Mouse (Mus musculus) v-Abl transformed pro-B cells (cell line): ENCODE measurements around the gene Prss32.
"Not testable (repeated sequence)": the region's sequence is repeated elsewhere in the genome, so short reads cannot be mapped to it uniquely, and the experiment has no call there.

Experiments used
- in situ Hi-C, 2 experiments: fragments of 400-800 bp; cut with MboI; formaldehyde crosslinking; loops; one replicate each; pipeline ENCODE4 v1.15.1; 2025; ENCODE audit not compliant: unreplicated experiment in 2 of 2

Gene Prss32

DNA sequence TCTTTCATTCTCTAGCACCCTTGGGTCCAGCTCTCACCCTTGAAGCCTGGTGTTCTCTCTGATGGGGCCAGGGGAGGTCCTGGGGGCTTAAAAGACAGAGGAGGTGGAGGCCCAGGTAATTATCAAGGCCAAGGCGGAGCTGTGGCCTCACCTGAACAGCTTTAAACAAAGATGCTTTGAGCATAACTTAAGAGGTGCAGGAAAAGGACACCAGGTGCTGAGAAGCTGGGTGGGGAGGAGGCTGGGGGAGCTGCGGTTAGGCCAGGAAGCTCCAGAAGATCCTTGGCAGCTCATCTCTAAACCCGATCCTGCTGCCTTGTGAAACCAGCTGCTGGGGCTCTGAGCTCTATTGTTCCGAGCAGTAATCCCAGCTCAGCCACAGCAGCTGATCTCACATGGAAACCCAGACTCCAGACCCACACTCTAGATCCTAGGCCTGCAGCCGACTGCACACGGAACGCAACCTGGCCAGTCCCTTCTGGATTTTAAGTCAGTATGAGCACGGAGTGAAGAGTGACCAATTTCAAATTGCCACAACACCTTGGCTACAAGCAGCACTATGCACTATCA lies 7.6 kb upstream of the Prss32 start, which contains the start of gene Prss33:
Gene Prss33 (minus strand): TSS at position 51 of the 570 bp plus-strand sequence.
- in situ Hi-C loops: no loop called here

DNA sequence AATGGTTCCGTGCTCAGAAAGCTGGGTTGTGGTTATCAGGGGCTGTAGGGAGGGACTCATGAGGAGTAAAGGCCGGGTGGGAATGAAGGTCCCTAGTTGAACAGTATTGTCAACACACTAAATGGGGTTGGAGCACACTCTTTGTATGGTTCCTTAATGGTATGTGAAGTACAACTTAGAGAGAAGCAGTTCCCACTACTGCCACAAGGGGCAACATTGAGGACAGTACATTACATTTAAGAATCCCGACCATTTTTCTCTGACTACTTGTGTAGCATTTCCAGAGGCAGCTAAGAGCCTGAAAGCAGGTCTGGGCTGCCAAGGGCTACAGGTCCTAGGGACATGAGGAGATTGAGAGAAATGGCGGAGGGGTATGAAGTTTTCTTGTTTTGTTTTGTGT lies 2.5 kb upstream of the Prss32 start:
- in situ Hi-C loops: no loop called here

DNA sequence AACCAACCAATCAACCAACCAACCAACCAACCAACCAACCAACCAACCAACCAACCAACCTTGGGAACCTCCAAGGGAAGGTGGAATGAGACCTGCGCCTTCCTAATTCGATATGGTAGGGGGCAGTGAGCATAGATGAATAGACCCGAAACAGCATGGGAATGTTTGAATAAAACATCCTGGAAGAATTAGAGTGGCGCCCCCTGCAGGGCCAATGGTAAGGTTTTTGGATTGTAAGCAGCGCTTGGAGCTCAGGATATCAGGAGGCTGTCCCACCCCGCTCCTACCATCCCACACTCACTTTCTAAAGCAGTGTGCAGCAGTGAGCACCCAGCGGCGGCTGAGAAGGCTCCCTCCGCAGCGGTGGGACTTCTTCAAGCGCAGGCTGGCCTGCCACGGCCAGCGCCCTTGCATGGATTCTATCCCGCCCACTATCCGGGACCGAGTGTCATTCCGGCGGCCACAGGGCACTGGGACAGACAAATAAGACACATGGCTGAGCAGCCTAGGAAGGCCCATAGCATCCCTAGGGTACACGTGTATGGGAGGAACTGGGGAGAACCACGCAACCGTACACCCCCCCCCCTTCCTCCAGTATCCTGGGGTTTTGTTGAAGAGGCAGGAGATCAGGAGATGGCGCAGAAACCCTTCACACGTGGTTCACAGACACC lies 379 bp upstream of the Prss32 start:
- in situ Hi-C loops: no loop called here

DNA sequence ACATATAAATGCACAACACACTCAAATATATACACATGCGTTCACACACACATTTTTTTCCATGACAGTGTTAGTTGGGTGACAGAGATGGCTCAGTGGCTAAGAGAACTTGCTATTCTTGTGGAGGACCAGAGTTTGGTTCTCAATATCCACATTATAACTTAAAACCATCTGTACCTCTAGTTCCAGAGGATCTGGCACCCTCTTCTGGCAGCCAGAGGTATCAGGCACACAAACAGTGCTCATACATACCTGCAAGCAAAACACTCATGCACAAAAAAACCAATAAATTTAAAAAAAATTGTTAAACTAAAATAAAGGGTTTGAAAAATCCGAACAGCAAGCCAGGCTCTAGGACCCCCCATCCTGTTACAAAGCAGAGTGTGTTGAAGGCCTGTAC lies 6.4 kb downstream of the Prss32 start:
- in situ Hi-C loops: loop anchor here in 1 of 2 experiments (5.0 to 10.0 kb wide), 2 partner anchors 73 to 115 kb away; no protein-coding TSS in a partner anchor

DNA sequence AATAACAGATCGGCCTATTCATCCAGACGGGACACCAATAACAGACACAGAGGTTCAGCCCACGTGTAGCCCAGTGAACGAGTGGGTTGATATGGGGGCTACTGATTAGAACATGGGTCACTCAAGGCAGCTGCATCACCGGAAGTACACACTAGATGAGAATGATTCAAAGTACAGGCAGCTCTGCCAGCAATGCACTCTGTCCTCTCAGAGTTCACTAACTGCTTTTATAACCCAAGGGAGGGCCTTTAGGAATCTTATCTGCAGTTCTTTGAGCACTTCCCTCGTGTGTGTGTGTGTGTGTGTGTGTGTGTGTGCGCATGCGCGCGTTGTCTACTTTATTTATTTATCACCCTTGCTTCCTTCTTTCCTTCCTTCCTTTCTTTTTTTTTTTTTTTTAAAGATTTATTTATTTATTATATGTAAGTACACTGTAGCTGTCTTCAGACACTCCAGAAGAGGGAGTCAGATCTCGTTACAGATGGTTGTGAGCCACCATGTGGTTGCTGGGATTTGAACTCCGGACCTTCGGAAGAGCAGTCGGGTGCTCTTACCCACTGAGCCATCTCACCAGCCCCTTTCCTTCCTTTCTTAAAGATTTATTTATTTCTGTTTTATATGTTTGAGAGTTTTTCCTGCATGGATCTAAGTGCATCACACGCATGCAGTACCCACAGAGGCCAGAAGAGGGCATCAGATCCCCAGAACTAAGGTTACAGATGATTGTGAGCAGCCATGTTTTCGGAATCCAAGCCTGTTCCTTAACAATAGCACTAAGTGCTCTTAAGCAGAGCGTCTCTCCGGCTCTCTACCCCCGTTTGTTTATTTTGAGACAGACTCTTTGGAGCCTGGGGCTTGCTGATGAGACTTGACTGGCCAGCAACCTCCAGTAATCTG lies 7.4 kb downstream of the Prss32 start:
- in situ Hi-C loops: loop anchor here in 1 of 2 experiments (5.0 to 10.0 kb wide), 2 partner anchors 74 to 114 kb away; no protein-coding TSS in a partner anchor

DNA sequence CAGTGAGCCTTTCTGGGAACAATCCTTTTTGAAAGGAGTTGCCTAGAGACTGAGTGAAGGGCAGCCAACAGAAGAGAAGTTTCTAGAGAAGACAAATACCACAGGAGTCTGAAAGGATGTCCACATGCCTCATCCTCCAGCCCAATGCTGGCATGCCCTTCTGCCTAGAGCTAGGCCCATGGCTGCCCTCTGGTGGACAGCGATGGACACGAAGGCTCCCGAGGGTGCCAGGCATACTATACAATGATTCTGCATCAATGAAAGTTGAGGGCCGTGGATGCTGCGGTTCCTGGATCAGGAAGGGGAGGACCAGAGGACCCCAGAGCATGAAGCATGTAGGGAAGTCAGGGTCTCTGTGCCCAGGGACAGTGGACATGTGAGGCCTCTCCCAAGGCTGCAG lies 9.6 kb downstream of the Prss32 start:
- in situ Hi-C loops: loop anchor here in 1 of 2 experiments (5.0 to 10.0 kb wide), 2 partner anchors 76 to 112 kb away; no protein-coding TSS in a partner anchor

DNA sequence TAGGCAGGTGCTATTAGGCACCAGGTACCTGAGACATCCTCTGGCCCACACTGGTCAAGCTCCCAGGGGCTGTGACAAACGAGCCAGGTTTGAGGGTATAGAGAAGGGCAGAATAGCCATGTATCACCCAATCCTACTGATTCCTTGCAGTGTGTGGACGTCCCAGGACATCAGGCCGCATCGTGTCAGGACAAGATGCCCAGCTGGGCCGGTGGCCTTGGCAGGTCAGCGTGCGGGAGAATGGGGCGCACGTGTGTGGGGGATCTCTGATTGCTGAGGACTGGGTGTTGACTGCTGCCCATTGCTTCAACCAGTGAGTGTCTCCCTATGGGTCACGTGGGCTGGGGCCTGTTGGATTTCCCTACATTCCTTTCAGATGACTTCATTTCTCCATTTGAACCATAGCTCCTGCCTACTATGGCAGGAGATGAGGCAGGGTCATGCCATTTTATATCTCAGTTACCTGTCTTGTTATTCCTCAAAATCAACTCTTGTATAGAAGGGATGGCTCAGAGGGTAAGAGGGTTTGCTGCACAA lies 10.6 kb downstream of the Prss32 start:
- in situ Hi-C loops: loop anchor here in 1 of 2 experiments (5.0 to 10.0 kb wide), 2 partner anchors 77 to 111 kb away; no protein-coding TSS in a partner anchor

DNA sequence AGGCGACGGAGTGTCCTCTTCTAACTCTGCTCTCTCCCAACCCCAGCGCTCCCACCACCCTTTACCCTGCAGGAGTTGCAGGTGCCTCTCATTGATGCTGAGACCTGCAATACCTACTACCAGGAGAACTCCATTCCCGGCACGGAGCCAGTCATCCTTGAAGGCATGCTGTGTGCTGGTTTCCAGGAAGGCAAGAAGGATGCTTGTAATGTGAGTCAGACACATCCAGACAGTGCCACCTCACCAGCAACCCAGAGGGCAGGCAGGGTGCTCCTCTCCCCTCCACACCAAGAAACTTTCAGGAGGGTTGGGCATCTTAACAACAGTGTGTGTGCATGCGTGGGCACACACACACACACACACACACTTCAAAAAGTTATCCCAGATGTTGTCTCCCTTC lies 13.5 kb downstream of the Prss32 start:
- in situ Hi-C loops: loop anchor here (5.0 to 10.0 kb wide), 2 partner anchors 80 to 108 kb away; no protein-coding TSS in a partner anchor

DNA sequence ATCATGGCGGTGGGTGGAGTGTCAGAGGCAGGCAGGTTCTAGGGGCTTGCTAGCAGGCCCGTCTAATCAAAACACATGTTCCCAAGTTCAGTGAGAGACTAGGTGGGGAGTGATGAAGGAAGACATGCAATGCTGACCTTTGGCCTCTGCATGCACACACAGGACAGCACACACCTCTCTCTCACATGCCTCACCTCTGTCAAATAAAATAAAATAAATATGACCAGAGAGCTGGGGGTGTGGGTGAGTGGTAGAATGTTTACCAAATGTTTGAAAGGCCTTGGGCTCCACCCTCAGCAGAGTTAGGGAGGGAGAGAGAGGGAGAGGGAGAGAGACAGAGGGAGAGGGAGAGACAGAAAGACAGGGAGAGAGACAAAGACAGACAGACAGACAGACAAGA lies 14.3 kb downstream of the Prss32 start:
- in situ Hi-C loops: loop anchor here (5.0 to 10.0 kb wide), 2 partner anchors 81 to 107 kb away; no protein-coding TSS in a partner anchor

DNA sequence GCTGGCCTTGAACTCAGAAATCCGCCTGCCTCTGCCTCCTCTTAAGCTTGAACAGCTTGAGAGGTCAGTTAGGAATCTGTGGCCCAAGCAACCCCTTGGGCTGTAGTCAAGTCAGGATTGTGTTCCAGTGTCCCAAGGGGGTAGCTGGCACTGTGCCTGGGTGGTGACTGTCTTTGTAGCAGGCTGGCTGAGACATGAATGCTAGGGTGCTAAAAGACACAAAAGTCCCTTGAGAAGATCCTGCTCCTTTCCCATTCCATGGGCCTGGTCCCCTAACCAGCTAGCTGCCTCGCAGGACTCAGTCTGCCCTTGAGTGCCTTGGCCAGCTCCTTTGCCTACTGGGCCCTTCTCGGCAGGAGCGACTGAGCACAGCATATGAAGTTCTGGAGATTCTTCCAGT lies 19.3 kb downstream of the Prss32 start:
- in situ Hi-C loops: no loop called here

DNA sequence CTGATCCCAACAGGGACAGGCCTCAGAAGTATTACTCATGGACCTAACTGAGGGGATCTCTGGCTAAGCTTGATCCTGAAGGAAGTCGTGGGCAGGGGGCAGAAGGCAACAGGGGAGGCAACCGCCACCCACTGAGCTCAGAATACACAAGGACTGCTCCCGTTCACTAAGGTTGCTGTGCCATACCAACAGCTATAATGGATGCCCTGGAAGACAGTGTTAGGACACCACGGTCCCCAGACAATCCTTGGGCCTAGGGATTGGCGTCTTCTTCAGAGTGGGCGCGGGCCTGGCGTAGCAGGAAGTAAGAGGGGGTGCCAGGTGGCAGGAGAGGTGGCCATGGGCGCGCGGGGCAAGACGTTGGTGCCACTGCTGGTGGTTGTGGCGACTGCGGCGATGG lies 24.1 kb downstream of the Prss32 start, which contains the start of gene Prss21:
Gene Prss21 (plus strand): TSS at position 301 of the 400 bp plus-strand sequence.
- in situ Hi-C loops: no loop called here

DNA sequence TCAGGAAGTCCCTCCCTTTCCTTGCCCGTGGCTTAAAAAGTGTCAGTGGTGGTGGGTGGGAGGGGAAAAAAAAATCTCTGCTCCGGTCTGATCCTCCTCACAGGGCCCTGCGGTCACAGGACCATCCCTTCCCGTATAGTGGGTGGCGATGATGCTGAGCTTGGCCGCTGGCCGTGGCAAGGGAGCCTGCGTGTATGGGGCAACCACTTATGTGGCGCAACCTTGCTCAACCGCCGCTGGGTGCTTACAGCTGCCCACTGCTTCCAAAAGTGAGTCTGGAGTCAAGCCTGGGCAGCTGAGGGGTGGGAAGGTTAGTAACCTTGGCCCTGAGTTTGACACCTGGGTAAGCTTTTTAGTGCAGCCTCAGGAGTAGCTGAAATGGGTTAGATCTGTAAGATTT lies 24.9 kb downstream of the Prss32 start:
- in situ Hi-C loops: no loop called here

DNA sequence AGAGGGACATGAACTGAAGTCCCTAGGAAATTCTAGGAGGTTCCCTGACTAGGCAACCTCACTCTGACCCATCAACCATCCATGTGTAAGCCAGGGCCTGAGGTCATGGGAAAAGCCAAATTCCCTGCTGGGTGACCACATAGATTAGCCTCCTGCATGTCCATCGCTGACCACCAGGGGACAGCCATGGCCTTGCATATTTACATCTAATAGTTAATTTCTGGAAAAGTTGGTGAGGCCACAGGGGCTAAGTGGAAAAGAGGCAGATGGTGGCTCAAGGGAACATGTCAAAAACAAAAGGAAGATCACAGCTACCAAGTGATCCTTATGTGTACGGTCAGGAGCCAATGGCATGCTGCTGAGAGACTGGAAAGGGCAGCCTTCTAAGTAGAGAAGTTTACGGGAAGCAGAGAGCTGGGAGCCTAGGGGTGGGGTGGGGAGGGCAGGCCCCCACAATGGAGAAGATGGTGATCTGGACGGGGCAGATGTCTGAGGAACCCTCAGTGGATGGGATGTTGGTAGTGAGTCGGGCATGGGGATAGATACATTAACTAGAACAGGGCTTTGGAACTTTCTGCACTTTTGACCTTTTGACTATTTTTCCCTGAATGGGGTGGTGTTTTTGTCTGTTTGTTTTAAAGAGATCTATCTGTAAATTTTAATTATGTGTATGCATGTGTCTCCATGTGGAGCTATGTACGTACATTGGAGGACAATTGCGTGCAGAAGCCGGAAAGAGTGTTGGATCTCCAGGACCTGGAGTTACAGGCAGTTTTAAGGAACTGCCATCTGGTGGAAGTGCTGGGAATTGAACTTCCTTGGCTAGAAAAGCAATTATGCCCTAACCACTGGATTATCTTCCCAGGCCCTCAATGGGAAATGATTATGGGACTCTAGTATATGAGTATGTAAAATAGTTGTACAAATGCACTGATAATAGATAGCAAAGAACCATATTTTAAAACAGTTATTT lies 30.5 kb downstream of the Prss32 start:
- in situ Hi-C loops: loop anchor here (5.0 kb wide), 2 partner anchors 83 to 88 kb away; partner anchors contain the start of gene Sbpl (in 1 of the 2)

DNA sequence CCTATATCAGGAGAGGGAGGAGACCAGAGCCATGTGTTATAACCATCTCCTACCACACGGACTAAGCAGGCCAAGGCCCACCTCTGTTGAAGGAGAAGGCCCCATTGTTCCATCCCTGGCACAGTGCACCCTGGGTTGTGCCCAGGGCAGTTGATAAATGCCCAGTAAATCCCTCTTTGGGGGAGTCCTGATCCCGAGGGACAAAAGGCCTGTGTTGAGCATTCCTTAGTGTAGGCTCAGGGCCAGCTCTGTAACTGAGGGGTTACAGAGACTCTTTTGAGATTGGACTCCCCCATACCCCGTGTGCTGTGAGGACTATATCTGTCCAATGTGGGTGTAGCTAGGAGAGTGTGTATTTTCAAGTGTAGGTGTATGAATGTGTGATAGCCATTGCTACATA lies 33.1 kb downstream of the Prss32 start:
- in situ Hi-C loops: no loop called here

DNA sequence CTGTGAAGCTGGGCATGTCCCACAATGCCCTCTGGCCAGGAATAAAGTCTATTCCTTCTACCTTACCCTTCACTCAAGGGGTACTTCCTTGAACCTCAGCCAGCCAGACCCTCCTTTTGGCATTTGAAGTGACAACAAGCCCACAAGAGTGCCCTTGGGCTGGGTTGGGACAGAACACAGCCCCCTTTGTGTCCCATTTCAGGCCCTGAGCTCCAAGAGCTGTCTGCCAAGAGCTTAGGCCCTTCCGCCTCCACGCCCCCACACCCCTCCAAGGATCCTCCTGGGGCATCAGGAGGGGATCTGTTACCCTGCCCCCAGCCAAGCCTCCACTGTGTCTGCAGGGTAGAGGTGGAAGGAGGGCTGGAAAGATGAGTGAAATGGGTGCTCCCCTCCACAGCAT lies 33.5 kb downstream of the Prss32 start:
- in situ Hi-C loops: no loop called here

DNA sequence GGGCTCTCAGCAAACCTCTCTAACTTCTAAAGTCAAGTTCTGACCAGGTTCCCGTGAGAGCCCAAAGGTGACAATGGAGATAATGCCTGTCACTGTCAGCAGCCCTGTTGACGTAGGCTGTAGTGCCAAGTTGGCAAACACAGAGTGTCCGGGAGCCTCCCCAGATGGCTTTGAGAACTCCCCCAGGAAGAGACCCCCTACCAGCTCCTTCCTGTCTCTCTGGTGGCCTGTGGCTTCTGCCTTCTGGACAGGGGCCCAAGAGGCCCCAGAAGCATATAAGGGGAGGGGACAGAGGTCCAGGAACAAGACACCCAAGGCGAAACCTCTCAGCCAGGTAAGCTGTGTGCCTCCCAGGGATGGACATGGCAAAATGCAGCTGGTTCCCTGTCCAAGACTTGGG lies 36.9 kb downstream of the Prss32 start, which contains the start of the genes Dcpp1 and Dcpp2:
Gene Dcpp1 (plus strand): TSS at position 301 of the 400 bp plus-strand sequence.
Gene Dcpp2 (plus strand): TSS at position 305 of the 400 bp plus-strand sequence.
- in situ Hi-C loops: not testable (repeated sequence)
